Mouse (Mus musculus): ENCODE data around the gene Ifitm3.

DNA sequence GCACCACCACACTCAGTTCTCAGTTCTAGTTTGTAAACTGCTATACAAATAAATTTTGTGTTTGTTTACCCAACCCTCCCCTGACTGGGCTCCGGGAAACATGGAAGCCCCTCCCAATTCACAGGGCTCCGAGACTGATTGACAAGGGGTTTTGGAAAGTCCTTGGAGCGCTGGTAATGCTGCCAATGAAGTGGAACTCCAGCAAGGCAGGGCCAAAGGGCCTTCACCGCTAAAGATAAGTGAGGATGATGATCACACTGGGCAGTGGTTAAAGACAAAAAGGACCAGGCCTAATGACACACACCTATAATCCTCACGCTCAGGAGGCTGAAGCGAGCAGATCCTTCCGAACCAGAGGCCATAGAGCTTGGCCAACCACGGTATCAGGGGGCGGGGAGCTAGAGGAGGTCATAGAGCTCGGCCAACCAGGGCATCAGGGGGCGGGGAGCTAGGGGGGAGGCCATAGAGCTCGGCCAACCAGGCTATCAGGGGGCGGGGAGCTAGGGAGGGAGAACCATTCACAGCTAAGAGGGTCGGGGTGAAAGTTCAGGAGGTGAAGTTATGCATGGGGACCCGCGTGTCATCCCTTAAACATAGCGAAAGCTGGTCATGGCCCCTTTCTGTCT lies 40.6 kb upstream of the Ifitm3 start:
- TF ChIP-seq CTCF (IDR thresholded peaks at IDR 0.05; ENCODE audit: control insufficient read depth, insufficient read depth, insufficient replicate concordance, low read depth, low read length) (no peak), POLR2A (IDR thresholded peaks at IDR 0.05; ENCODE audit: control insufficient read depth, low read depth, low read length) (no peak)
